Mouse (Mus musculus) testis, postnatal 14 days (tissue): ENCODE measurements around the gene Gm5767.

Experiments used
- DNase-seq: peaks from one replicate; pipeline ENCODE4 v3.0.0; 2021; ENCODE audit warnings: low spot score

Gene Gm5767

GRCm38 (mm10) chr16:8680470-8680869 is at the start of gene Gm5767:
TSS of gene Gm5767 (plus strand) at chr16:8680770.
- no peak for DNase-seq

GRCm38 (mm10) chr16:8631428-8631827 is 49.1 kb upstream of the Gm5767 start:
- DNase-seq = no peak

DNA sequence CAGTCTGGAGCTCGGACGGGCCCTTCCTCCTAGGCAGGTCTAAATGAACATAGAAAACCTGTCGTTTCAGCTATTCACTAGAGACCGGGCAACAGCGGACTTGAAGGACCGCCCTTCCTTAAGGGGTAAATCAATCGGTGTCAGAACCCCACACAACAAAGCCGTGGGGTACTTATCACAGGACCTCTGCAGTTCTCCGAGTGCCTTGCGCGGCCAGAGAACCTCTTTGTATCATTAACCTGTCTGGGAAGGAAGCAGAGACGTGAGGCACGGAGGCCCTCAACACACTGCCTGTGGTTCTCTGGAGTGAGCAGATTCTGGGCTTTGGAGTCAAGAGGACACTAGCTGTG is 43.7 kb upstream of the Gm5767 start:
- no peak for DNase-seq

DNA sequence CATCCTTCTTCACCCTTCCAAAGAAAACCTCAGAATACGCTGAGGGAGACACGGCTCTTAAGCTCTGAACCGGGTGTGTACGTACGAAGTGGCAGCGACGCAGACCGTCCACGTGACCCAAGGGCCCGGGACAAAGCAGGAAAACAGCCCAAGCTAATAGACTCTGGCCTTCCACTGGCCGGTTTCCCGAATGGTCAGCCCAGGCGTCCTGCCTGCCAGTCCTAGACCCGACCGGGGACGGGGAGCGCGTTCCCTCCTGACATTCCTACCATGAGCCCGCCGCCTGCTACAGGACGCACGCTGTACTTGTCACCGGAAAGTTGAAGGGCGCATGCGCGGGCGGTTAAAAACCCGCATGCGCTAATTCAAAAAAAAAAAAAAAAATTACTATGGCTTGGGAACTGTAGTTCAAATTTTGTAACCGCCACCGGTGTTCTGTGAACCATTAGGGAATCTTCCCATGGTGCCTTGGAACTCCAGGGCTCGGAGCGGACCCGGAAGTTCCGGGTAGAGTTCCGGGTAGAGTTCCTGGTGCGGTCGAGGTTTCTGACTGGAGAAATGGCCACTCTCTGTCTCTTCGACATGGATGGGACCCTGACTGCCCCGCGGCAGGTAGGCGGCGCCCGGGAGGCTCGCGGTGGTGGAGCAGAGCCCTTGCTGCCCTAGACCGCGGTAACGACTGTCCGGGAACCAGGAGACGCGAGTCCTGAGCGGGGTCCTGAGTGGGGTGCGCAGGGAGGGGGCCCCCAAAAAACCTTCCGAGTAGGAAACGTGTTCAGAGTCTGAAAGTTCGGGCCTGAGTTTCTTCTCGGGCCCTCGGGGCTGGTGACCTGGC is 43.1 kb upstream of the Gm5767 start, which contains the start of the genes Pmm2 and Tmem186:
TSS of gene Pmm2 (plus strand) at position 458 of the 835 bp plus-strand sequence.
TSS of gene Tmem186 (minus strand) at position 496 of the 835 bp plus-strand sequence.
- DNase-seq = peak; percentile 86

DNA sequence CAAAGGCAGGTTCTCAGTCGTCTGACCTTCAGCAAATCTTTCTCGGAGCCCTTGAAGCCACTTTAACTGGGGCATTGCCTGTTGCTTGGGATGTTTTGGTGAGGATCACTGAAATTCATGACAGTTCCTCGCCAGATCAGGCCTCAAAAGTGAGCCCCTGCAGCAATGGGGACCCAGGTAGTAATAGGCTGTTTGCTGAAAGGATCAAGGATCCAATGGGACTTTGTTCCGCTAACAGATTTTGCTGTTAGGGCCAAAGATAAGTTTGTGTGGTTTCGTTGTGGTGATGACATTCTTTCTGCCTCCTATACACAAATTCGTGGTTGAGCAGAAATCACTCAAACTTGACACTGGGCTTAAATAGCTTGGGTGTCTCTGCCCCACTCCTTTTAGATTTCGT is 42.4 kb upstream of the Gm5767 start:
- no peak for DNase-seq

DNA sequence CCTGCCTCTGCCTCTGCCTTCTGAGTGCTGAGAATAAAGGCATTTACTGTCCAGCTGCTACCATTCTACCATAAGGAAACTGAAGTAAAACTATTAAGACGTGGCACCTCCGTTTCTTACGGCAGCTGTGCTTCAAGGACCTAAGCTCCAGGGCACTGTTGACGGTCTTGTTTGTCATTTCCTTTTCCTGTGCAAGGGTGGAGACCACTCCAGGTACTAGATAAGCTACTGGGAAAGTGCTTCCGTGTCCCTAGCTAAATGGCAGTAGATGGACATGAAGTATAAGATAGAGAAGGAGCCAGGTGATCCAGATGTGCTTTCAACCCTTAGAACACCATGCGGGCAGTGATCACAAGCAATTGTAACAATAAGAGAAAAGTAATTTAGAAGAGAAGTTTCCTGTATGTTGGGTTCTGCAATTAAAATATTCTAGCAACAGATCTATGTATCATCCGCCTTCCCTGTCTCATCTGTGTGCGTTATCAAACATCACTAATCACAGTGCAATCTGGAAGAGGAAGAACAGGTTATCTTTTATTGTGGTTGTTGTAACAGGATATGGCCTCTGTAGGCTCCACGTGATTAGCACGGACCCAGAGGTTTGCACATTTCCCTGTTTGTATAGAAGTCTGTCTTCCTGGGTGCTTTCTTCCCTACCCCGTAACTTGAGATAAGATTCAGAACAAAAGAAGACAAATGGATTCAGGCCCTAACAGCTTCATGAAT is 40.9 kb upstream of the Gm5767 start:
- no peak for DNase-seq

DNA sequence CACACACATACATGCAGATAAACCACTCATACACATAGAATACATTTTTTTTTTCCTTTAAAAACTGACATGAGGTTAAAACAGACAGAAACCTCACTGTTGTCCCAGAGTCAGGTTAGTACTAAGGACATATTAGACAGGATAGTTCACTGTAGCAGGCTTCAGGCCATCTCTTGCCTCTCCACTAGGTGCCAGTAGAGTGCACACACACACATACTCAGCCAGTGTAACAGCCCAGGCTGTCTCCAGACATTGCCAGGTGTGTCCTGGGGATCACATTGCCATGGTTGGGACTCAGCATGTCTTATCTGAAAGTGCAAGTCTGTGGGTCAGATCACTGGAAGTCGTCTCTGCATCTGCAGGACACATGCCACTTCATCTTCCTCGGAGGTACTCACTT is 36.7 kb upstream of the Gm5767 start:
- DNase-seq = no peak

- no peak for DNase-seq
These were observed 35.0 kb upstream of the Gm5767 start for GRCm38 (mm10) chr16:8645546-8645945.

DNA sequence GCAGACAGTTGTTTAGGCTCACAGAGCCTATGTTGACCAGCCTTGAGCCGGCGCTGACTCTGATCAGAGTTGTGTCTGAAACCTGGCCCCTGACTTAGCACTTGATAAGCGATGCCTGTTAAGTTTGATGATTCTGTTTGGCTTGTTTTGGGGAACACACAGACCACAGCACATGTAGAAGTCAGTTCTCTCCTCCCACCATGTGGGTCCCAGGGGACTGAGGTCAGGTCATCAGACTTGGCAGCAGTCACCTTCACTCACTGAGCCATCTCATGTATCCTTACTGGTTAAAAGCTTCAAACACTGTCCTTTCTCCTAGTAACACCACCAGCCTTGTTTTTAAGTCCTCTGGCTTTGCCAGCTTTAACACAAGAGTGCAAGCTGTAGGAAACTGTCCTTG is 30.6 kb upstream of the Gm5767 start:
- no peak for DNase-seq

GRCm38 (mm10) chr16:8655108-8655507 is 25.5 kb upstream of the Gm5767 start:
- no peak for DNase-seq

DNA sequence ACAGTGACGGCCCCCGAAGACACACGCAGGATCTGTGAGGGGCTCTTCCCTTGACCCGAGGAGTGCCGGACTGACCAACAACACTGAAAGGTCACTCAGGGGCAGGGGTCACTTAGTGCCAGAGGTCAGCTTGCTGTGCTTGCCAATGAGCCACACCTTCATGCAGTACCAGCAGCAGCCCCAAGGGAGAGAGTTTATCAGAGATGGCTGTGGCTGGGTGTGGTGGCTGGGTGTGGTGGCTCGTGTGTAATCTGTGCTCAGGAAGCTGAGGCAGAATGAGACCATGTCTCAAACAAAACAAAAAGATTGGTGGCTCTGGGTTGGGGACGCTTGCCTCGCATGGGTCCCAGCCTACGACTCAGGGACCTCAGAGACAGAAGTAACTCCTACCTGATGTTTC is 25.0 kb upstream of the Gm5767 start:
- DNase-seq = no peak

- no peak for DNase-seq
These were observed 24.3 kb upstream of the Gm5767 start for GRCm38 (mm10) chr16:8656256-8656655.

GRCm38 (mm10) chr16:8658349-8658748 is 22.2 kb upstream of the Gm5767 start:
- no peak for DNase-seq

DNA sequence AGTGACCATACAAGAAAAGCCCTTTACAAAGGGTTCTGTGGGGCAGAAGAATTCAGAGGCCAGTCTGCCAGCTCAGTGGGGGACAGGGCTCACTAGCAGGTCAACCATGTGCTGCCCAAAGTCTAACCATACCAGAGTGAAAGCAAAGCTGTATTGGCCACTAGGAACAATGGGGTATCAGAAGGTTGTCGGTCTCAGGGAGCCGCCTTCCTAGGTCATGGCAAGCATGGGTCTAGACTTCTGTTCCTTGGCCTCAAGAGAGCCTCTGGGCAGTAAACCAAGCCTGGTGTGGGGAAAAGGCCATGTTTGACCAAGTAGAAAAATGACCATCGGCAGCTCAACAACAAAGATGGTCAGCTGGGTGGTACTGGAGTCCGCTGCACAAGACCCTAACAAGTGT is 21.8 kb upstream of the Gm5767 start:
- DNase-seq = no peak

DNA sequence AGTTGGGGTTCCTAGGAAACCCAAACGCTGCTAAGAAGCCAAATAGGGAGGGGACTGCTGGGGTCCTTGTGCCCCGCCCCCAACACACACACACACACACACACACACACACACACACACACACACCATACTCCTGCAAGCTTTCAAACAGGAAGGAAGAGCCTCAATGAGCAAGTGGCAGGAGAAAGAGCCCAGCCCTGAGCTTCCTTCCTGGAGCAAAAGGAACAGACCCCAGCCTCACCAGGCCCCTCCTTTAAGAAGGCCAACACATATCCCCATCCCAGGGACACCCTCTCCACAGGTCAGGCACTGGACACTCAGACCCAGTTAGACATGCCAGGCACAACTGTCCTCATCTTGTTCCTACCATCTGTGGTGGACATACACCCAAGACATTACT is 17.5 kb upstream of the Gm5767 start:
- no peak for DNase-seq

DNA sequence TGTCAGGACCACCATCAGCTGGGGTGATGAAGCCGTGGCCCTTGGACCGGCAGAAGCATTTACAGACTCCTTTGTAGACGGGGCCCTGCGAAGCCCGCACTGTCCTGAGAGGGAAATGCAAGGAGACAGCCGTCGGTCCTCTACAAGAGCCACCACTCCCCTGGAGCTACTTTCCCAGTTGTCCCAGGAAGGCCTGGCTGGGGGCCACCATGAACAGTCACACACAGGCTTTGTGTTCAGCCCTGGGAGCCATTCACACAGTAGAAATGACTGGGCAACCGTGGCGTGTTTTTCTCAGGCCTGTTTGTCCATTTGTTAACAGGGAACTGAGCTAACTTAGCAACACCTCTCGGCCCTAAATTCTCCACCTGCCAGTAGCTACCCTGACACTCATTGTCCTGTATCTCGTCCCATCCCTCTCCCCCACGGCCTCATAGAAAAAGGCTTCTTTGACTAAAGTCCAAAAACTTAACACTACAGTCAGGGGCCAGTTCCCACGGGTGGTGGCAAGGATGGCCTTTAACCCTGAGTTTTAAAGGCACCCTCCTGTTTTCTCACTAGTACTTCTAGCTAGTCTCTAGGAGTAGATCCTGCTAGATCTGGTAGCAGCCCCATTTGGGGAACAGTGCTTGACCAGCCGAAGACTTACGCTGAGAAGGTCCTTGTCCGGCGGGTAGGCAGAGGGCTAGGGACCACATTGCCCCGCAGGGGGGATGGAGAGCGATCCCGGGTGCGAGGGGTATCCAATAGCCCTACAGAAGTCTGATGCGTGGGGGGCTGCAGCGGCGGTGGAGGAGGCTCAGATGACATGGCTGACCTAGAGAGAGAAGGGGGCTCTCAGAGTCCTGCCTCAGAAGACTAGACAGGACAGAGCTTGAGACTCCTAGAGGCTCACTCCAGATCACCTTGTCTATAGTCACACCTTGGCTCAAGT is 16.7 kb upstream of the Gm5767 start:
- no peak for DNase-seq

DNA sequence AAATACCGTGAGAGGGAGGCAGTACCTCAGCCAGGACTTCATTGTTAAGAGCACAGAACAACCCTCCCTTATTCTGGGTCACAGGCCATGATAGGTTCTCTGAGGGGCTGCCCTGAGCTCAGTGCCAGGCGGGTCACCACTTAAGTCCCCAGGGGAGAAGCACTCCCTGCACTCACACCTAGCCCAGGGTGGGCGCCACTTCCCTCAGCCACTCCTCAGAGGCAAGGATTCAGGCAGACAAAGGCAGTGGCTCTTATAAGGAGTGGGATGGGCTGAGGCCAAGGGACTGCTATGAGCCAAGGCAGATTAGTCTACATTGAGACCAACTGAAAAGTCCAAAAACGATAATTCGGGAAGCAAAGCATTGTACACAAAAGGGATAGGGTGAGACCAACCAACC is 15.2 kb upstream of the Gm5767 start:
- DNase-seq = no peak

GRCm38 (mm10) chr16:8666452-8666851 is 14.1 kb upstream of the Gm5767 start:
- no peak for DNase-seq

DNA sequence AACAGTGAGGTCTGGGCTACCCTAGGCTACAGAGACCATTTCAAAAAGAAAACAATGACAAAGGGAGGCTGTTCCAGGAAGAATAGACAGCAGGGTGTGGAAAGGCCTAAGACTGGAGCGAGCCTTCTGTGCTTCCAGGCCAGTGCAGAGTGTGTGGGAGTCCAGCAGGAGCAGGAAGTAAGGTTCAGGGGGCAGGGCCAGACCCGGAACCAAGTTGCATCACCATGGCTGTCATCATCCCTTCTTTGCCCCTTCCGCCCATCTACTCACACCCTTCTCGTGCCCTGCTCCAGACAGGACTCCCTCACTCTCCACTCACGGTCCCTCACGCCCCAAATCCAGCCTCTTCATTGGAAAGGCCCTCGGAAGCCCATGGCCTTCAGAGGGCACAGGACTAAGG is 13.3 kb upstream of the Gm5767 start:
- DNase-seq = no peak

DNA sequence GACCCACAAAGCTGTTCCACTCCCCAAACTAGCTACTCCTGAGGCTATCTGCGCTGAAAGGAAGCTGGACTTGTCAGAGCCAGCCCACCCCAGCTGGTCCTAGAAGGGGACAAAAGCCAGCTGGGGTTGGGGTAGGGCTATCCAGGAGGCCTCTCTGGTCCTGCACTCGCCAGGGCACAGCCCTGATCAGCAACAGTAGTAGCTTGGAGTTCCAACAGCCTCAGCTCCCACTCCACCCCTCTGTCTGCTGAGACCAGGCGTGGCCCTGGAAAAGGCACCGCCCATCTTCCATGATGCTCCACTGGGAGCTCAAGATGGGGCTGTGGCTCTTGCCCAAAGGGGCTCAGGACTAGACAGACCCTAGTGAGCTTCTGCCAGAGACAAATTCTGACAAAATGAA is 12.8 kb upstream of the Gm5767 start:
- DNase-seq = no peak

- no peak for DNase-seq
These were observed 12.2 kb upstream of the Gm5767 start for GRCm38 (mm10) chr16:8668386-8668785.

- DNase-seq = no peak
These were observed 11.1 kb upstream of the Gm5767 start for GRCm38 (mm10) chr16:8669432-8669831.
